ENCODE assay signal across 21 mouse cellular contexts in the genomic region with DNA sequence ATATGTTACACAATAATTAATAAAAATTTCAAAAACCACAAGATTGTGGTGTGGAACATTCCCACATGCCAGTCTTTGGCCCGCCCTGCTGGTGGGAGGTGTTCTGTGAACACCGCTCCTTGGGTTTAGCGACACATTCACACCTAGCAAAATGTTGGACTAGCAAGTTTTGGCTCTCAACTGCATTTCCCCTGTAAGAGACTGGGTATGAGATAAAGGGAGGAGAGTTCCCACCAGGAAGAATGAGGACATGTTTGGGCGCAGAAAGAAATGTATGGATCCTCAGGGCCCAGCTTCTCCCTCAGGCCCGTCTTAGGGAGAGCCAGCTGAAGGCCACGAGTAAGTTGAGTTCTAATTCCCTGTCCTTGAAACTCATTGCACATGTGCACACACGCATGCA. TPM values are rescaled to one million over a fixed set of nuclear protein-coding genes. Genes with fewer than 3 reads are reported as not detected.
A peak's percentile ranks its signal among the peaks of the same experiment; 100 is the strongest.
DNase-seq lines count a peak whose midpoint lies in the region; ATAC-seq lines count a peak whose summit lies in the region.
"Had no signal": no experiment of that assay in that cellular context is flagged by ENCODE, and none has a peak within 500 bp of the region (broad histone marks: within the 10 kb centered on the region; RNA-seq: fewer than 3 reads in every experiment).

No protein-coding gene starts in this region.

- H3K4me2 ChIP-seq in limb, embryonic 11.5 days (ENCODE audit: low read depth, severe bottlenecking), result no peak overlapping the region
- H3K4me2 ChIP-seq: embryonic facial prominence, embryonic 13.5 days; embryonic facial prominence, embryonic 15.5 days; forebrain, embryonic 12.5 days had no signal

- no peak for ATAC-seq in limb, embryonic 11.5 days (ENCODE audit: insufficient number of reproducible peaks, low FRiP score, low TSS enrichment, low read depth)
- ATAC-seq: forebrain, embryonic 14.5 days; forebrain, embryonic 16.5 days had no signal

- no peak overlapping the region for H3K4me3 ChIP-seq in limb, embryonic 11.5 days (ENCODE audit: low read depth, low read length)
- H3K4me3 ChIP-seq in limb, embryonic 10.5 days, result no peak overlapping the region
- H3K4me3 ChIP-seq: embryonic facial prominence, embryonic 13.5 days; embryonic facial prominence, embryonic 15.5 days; erythroblast, embryonic 14.5 days; forebrain, embryonic 10.5 days; forebrain, embryonic 12.5 days had no signal

- H3K27me3 ChIP-seq in limb, embryonic 11.5 days (ENCODE audit: control insufficient read depth, insufficient read depth, low read length), result no peaks in the 10 kb centered on the region
- no peaks in the 10 kb centered on the region for H3K27me3 ChIP-seq in limb, embryonic 10.5 days (ENCODE audit: low read depth, poor library complexity, severe bottlenecking)
- H3K27me3 ChIP-seq: embryonic facial prominence, embryonic 13.5 days; embryonic facial prominence, embryonic 15.5 days; forebrain, embryonic 12.5 days had no signal

- peak; percentile 67 for DNase-seq in heart, adult 11 months
- DNase-seq in heart, postnatal 25 days (ENCODE audit: low spot score), result no peak
- peak; percentile 12 for DNase-seq in limb, embryonic 11.5 days (ENCODE audit: low spot score)
- no peak for DNase-seq in limb, embryonic 10.5 days (ENCODE audit: low spot score)
- DNase-seq: adrenal gland, adult 2 months; adrenal gland, postnatal 10 days; adrenal gland, postnatal 25 days; cerebellum, adult 11 months; cerebellum, adult 18-20 months; cerebellum, adult 8-10 months; cerebellum, adult 9-11 months; cerebellum, postnatal 14 days; cerebellum, postnatal 36 days; embryo, embryonic 11 days had no signal

- H3K27ac ChIP-seq in limb, embryonic 11.5 days (replicated peaks; ENCODE audit: low read depth, low read length), result no peak overlapping the region
- H3K27ac ChIP-seq in limb, embryonic 10.5 days, result no peak overlapping the region
- H3K27ac ChIP-seq: embryonic facial prominence, embryonic 13.5 days; embryonic facial prominence, embryonic 15.5 days; forebrain, embryonic 10.5 days; forebrain, embryonic 12.5 days had no signal

- 92% methylated on average over 7 of the region's 7 CpGs for WGBS in limb, embryonic 11.5 days
- WGBS in limb, embryonic 10.5 days, result 94% methylated on average over 7 of the region's 7 CpGs

- H3K36me3 ChIP-seq in limb, embryonic 11.5 days (ENCODE audit: control insufficient read depth, insufficient read depth, low read length), result no peaks in the 10 kb centered on the region
- peaks cover 30% of the 10 kb centered on the region for H3K36me3 ChIP-seq in limb, embryonic 10.5 days

- intact Hi-C loops in heart, postnatal 25 days (cut with DNase I), result no loop called here

- no peaks in the 10 kb centered on the region for H3K4me1 ChIP-seq in limb, embryonic 11.5 days (ENCODE audit: control insufficient read depth, insufficient read depth, low read length)
- no peaks in the 10 kb centered on the region for H3K4me1 ChIP-seq in limb, embryonic 10.5 days
- H3K4me1 ChIP-seq: embryonic facial prominence, embryonic 13.5 days; embryonic facial prominence, embryonic 15.5 days; forebrain, embryonic 10.5 days; forebrain, embryonic 12.5 days had no signal

- no peak overlapping the region for H3K9ac ChIP-seq in limb, embryonic 11.5 days (ENCODE audit: low read length)
- H3K9ac ChIP-seq: embryonic facial prominence, embryonic 13.5 days; embryonic facial prominence, embryonic 15.5 days; forebrain, embryonic 12.5 days had no signal

- no peaks in the 10 kb centered on the region for H3K9me3 ChIP-seq in limb, embryonic 11.5 days (ENCODE audit: control insufficient read depth, low read length)
- H3K9me3 ChIP-seq in limb, embryonic 10.5 days (replicated peaks), result no peaks in the 10 kb centered on the region
- H3K9me3 ChIP-seq: embryonic facial prominence, embryonic 13.5 days; embryonic facial prominence, embryonic 15.5 days; forebrain, embryonic 10.5 days; forebrain, embryonic 12.5 days had no signal

RNA-seq across cellular contexts. Expression of gene Spata7, which starts 34.7 kb away (rescaled TPM):
- 1 to 10 TPM; 5.3 to 6.9 TPM for total RNA-seq in heart, postnatal 25 days (2021)
- 25.5 and 26.1 TPM in 2 replicates for polyA plus RNA-seq in limb, embryonic 11.5 days (2014; fragmentation: Nextera tagmentation; extraction: Ambion mirVana)
- 19.5 and 21.4 TPM in 2 replicates for polyA plus RNA-seq in limb, embryonic 10.5 days (2016; fragmentation: Nextera tagmentation; extraction: Ambion mirVana)

Comparison
In these comparisons a context has a peak if more than half of its experiments do, and no peak if none do; other contexts are left out.
1. DNase-seq: peak in heart, adult 11 months (single experiment) and limb, embryonic 11.5 days (single experiment); none in heart, postnatal 25 days (single experiment) and limb, embryonic 10.5 days (single experiment).